Mouse (Mus musculus) heart, embryonic 14.5 days (tissue): ENCODE measurements at regions not wholly inside any gene's neighbourhood (a gene's known extent, or its start where the extent isn't known, plus 50 kb on each side); places are given as distances from the start of the nearest gene placed in this dataset.
A peak's percentile ranks its signal among the peaks of the same experiment; 100 is the strongest.

Experiments used
- ATAC-seq: fragments of 200-750 bp; cut with Nextera tagmentation; 2 replicates; pipeline ENCODE4 v1.8.0; 2017; ENCODE audit warnings: low read depth, moderate TSS enrichment; ENCODE audit not compliant: insufficient number of reproducible peaks, insufficient read depth, low FRiP score
- H3K27ac ChIP-seq, 2 experiments: fragments of 200-500 bp in 1 of 2; fragments of 300-500 bp in 1 of 2; sonication (generic) in 1 of 2; replicated peaks in 1 of 2; 2 replicates each; pipeline ENCODE4 v1.5.1; 2012 to 2014; ENCODE audit warnings: low read depth in 2 of 2, low read length in 2 of 2, control low read depth in 1 of 2, mild to moderate bottlenecking in 1 of 2, mixed read lengths in 1 of 2; ENCODE audit not compliant: control insufficient read depth in 1 of 2, insufficient read depth in 1 of 2
- H3K27me3 ChIP-seq: fragments of 300-500 bp; sonication (generic); 2 replicates; pipeline ENCODE4 v1.6.1; 2014; ENCODE audit warnings: mild to moderate bottlenecking, low read length, control low read depth; ENCODE audit not compliant: control insufficient read depth, insufficient read depth
- H3K36me3 ChIP-seq: fragments of 300-500 bp; sonication (generic); 2 replicates; pipeline ENCODE4 v1.6.1; 2014; ENCODE audit warnings: mild to moderate bottlenecking, control low read depth, low read length, mixed read lengths; ENCODE audit not compliant: control insufficient read depth, insufficient read depth
- H3K4me1 ChIP-seq, 2 experiments: fragments of 200-500 bp in 1 of 2; fragments of 300-500 bp in 1 of 2; sonication (generic) in 1 of 2; 2 replicates each; pipeline ENCODE4 v1.6.1; 2012 to 2014; ENCODE audit warnings: low read length in 2 of 2, control low read depth in 1 of 2, mixed read lengths in 1 of 2; ENCODE audit not compliant: control insufficient read depth in 2 of 2, insufficient read depth in 2 of 2
- H3K4me2 ChIP-seq: fragments of 300-500 bp; sonication (generic); 2 replicates; pipeline ENCODE4 v1.6.1; 2014; ENCODE audit warnings: mild to moderate bottlenecking, low read length
- H3K4me3 ChIP-seq, 2 experiments: fragments of 200-500 bp in 1 of 2; fragments of 300-500 bp in 1 of 2; sonication (generic) in 1 of 2; 2 replicates each; pipeline ENCODE4 v1.5.1; 2012 to 2014; ENCODE audit warnings: low read length in 2 of 2, mild to moderate bottlenecking in 2 of 2, control low read depth in 1 of 2, low read depth in 1 of 2, moderate library complexity in 1 of 2; ENCODE audit not compliant: control insufficient read depth in 1 of 2, insufficient read depth in 1 of 2
- H3K9ac ChIP-seq: fragments of 300-500 bp; sonication (generic); 2 replicates; pipeline ENCODE4 v1.6.1; 2014; ENCODE audit warnings: mild to moderate bottlenecking, low read length
- H3K9me3 ChIP-seq: fragments of 300-500 bp; sonication (generic); 2 replicates; pipeline ENCODE4 v1.6.1; 2016; ENCODE audit warnings: low read length, control low read depth; ENCODE audit not compliant: control insufficient read depth
- WGBS: fragments of 180-500 bp; shearing (Covaris S2); extraction: QIAGEN DNeasy Blood & Tissue Kit; methylation state at CpG from one replicate; pipeline ENCODE4 v1.1.7; 2014; 5-methylcytosine and 5-hydroxymethylcytosine counted together

DNA sequence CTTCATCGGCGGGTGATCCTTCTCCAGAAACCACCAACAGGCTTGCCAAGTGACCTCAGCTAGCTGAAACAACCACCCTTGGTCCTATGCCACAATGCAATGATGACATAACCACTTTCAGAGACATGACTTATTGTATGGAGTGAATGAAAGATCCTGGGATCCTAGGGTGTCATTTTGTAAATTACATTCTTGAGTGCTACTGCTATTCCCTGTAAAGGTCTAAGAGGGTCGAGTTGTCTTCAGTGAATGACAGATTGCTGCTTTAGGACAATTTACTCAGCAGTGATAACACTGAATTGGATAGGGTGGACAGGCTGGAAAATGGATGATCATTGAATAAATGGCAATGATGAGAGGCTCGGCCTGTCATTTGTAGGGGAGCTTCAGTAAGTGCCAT, 692.4 kb downstream of the Gm9008 start:
- Histone ChIP-seq H3K9ac (no peak overlapping the region), H3K4me2 (no peak overlapping the region), H3K9me3 (no peaks in the 10 kb centered on the region), H3K4me3 (no peak overlapping the region), H3K27ac (no peak overlapping the region), H3K4me1 (no peaks in the 10 kb centered on the region), H3K27me3 (no peaks in the 10 kb centered on the region), H3K36me3 (no peaks in the 10 kb centered on the region)
- WGBS, result 75% methylated on average over 4 of the region's 4 CpGs
- ATAC-seq, result no peak

DNA sequence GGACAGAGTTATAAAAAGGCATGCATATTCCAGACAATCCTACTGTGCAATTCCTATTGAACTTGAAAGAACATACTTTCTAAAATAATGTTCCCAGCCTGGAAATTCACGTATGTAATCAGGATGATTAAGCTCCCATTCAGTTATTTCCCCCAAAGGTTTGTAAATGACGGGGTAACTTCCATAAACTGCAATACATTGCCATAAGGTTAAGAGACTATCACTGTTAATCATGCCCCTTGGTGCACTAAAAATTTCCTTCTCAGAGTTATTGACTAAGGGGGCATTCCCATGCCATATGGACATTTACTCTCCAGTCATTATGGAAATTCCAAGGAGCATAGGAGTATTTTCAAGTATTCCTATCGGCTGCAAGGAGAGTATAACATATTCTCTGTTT, 697.6 kb downstream of the Gm9008 start:
- Histone ChIP-seq H3K36me3 (no peaks in the 10 kb centered on the region), H3K4me3 (no peak overlapping the region), H3K27ac (no peak overlapping the region), H3K4me2 (no peak overlapping the region), H3K9ac (no peak overlapping the region), H3K27me3 (no peaks in the 10 kb centered on the region), H3K9me3 (no peaks in the 10 kb centered on the region), H3K4me1 (no peaks in the 10 kb centered on the region)
- 78% methylated on average over 3 of the region's 3 CpGs for WGBS
- no peak for ATAC-seq

DNA sequence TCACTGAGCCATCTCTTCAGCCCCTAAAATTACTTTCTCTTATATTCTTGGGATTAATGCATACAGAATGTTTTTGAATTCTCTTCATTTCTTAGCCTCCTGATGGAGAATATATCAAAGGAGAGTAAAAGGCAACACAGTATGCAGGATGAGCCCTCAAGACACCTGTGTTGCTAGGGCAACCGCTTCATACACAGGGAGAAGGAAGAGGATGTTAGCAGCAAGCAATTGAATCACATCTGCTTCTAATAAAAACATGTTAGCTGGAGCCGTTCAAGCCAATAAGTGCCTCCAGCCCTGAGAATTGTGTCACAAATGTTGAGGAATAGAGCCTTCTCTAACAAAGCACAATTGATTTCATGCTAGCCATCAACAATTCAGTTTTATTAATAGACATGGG, 698.0 kb downstream of the Gm9008 start:
- H3K27me3 ChIP-seq, result no peaks in the 10 kb centered on the region
- H3K36me3 ChIP-seq, result no peaks in the 10 kb centered on the region
- H3K4me2 ChIP-seq, result no peak overlapping the region
- no peak overlapping the region for H3K27ac ChIP-seq
- H3K4me1 ChIP-seq, result no peaks in the 10 kb centered on the region
- H3K9me3 ChIP-seq, result no peaks in the 10 kb centered on the region
- no peak overlapping the region for H3K9ac ChIP-seq
- no peak overlapping the region for H3K4me3 ChIP-seq
- 55% methylated on average over 2 of the region's 2 CpGs for WGBS
- ATAC-seq, result no peak

DNA sequence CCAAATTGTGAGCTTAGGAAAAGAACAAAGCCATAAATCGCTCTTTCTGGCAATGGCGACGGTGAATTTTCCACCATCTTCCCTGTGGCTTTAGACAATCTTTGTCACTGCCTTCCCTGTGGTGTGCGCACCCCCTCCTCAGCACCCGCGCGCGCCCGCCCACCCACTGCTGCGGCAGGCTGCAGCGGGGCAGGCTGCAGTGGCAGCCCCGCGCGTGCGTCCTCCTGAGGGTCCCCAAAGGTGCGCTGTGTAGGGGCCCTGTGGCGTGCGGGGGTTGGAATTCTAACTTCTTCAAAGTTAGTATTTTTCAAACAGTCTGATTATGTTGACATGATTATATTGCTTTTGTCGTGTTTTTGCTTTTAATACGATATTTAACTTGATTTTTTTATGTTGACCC, 714.9 kb downstream of the Gm9008 start:
- ATAC-seq, result no peak
- H3K4me1 ChIP-seq, result no peaks in the 10 kb centered on the region
- H3K9me3 ChIP-seq, result no peaks in the 10 kb centered on the region
- 43% methylated on average over 20 of the region's 20 CpGs for WGBS
- no peak overlapping the region for H3K27ac ChIP-seq
- no peak overlapping the region; a peak in 1 of 4 replicates for H3K4me3 ChIP-seq
- H3K27me3 ChIP-seq, result no peaks in the 10 kb centered on the region
- peak overlapping the region; percentile 46 for H3K4me2 ChIP-seq
- no peak overlapping the region for H3K9ac ChIP-seq
- H3K36me3 ChIP-seq, result no peaks in the 10 kb centered on the region

DNA sequence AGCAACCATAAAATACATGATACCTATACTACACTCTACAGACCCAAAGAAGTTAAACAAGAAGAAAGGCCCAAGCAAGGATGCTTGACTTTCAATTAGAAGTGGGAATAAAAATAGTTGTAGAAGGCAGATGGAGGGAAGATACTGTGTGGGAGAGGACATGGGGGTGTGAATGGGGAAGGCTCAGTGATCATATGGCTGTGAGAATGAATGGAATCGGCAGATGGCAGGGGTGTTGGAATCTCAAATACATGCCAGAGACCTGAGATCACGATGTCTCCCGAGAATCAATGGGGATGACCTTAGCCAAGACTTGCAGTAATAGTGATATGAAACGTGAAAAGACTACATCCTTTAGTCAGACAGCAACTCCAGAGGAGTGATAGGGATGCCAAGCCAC, 734.5 kb downstream of the Gm9008 start:
- Histone ChIP-seq H3K4me2 (no peak overlapping the region), H3K27me3 (no peaks in the 10 kb centered on the region), H3K9me3 (no peaks in the 10 kb centered on the region), H3K4me3 (no peak overlapping the region), H3K27ac (no peak overlapping the region), H3K9ac (no peak overlapping the region), H3K4me1 (no peaks in the 10 kb centered on the region), H3K36me3 (no peaks in the 10 kb centered on the region)
- no peak for ATAC-seq
- 72% methylated on average over 4 of the region's 4 CpGs for whole genome bisulfite sequencing

DNA sequence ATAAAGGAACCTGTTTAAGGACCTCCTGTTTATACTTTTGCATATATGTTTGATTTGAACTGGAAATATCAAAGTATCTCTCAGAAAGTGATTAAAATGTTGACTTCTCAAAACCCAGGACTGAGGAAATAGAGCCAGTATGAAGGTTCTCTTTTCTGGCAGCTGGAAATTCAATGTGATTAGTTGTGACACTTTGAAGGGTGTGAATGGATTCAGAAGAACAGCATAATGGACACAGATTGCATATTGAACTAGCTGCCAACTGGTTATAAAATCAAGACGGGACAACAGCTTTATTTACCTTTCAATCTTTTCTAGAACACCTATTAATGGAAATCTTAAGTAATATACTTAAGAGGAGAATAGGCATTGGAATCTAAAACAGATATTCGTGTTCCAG, 741.4 kb downstream of the Gm9008 start:
- Histone ChIP-seq H3K9me3 (no peaks in the 10 kb centered on the region), H3K4me2 (no peak overlapping the region), H3K9ac (no peak overlapping the region), H3K4me1 (no peaks in the 10 kb centered on the region), H3K36me3 (no peaks in the 10 kb centered on the region), H3K27ac (no peak overlapping the region), H3K4me3 (no peak overlapping the region), H3K27me3 (no peaks in the 10 kb centered on the region)
- no peak for ATAC-seq
- 52% methylated on average over 2 of the region's 2 CpGs for WGBS
